Mouse (Mus musculus) megakaryocyte, embryonic 14.5 days (primary cell): ENCODE data around the gene Bok.

Source experiments
- FLI1 ChIP-seq: IDR thresholded peaks from 2 replicates; pipeline ENCODE4 v1.6.1; 2012; ENCODE audit warnings: low read length, inconsistent platforms, mixed read lengths
- GATA1 ChIP-seq: IDR thresholded peaks from 3 replicates; pipeline ENCODE4 v1.6.1; 2012; ENCODE audit warnings: mixed read lengths, low read length, inconsistent platforms, borderline replicate concordance

GRCm38 (mm10) chr1:93726116-93726515 is 40.7 kb downstream of the Bok start:
- TF ChIP-seq FLI1 (no peak), GATA1 (no peak)
